Mouse (Mus musculus) heart, adult 9 months (tissue): ENCODE results near the gene Mobp.
A peak's percentile ranks its signal among the peaks of the same experiment; 100 is the strongest.
"Not testable (repeated sequence)": the region's sequence is repeated elsewhere in the genome, so short reads cannot be mapped to it uniquely, and the experiment has no call there.

Source experiments
- DNase-seq, 2 experiments: peaks; one replicate each; pipeline ENCODE4 v3.0.0; 2022; ENCODE audit warnings: low spot score in 2 of 2

Mobp gene

GRCm38 (mm10) chr9:120149222-120149828 lies at the start of gene Mobp:
Gene Mobp (plus strand): TSS chr9:120149707.
- no peak for DNase-seq

- DNase-seq, result no peak
Measured at GRCm38 (mm10) chr9:120101165-120101564, 48.3 kb upstream of the Mobp start.

DNA sequence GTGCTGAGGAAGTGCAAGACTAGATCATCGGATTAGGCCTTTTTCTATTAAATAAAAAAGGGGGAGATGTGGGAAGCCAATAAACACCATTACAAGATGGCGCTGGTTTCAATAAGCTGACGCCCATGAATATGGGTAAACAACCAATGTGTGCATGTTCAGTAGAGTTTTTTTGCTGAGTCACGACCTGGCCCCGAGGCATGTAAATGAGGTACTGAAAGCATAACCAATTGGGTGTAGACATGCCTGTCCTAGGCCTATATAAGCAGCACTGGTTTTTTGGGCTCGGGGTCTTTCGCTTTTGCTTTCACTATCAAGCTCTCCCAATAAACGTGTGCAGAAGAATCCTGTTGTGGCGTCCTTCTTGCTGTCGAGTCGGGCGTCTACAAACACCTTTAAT lies 40.6 kb upstream of the Mobp start:
- not testable (repeated sequence) for DNase-seq

GRCm38 (mm10) chr9:120110211-120111018 lies 39.1 kb upstream of the Mobp start, which contains the start of gene Slc25a38:
Gene Slc25a38 (plus strand): TSS chr9:120110374.
- peak; percentile 94 to 95 for DNase-seq

DNA sequence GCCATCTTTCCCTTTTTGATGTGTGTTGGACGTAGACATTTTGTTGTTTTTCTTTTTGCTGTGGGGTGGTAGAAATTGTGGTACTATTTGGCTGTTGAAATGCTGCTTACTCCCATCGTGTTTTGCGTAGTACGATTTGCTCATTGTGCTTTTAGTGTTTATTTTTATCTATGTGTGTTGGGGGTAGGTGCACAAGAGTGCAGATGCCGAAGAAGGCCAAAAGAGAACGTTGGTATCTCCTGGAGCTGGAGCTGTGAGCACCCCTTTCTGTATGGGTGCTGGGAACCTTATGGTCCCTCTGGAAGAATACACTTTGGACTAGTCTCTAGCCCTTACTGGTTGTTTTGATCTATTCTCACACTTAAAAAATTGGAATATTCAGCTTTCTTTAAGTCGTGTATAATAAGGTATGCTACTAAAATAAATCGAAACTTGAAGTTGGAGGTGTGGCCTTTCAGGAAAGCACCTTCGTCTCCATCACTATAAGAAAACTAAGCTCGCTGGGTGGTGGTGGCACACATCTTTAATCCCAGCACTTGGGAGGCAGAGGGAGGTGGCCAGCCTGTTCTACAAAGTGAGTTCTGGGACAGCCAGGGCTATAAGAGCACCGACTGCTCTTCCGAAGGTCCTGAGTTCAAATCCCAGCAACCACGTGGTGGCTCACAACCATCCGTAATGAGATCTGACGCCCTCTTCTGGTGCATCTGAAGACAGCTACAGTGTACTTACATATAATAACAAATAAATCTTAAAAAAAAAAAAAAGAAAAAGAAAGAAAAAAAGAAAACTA lies 38.2 kb upstream of the Mobp start:
- no peak for DNase-seq

GRCm38 (mm10) chr9:120112472-120112871 lies 37.0 kb upstream of the Mobp start:
- no peak for DNase-seq

- no peak for DNase-seq
Measured at GRCm38 (mm10) chr9:120113456-120113855, 36.1 kb upstream of the Mobp start.

DNA sequence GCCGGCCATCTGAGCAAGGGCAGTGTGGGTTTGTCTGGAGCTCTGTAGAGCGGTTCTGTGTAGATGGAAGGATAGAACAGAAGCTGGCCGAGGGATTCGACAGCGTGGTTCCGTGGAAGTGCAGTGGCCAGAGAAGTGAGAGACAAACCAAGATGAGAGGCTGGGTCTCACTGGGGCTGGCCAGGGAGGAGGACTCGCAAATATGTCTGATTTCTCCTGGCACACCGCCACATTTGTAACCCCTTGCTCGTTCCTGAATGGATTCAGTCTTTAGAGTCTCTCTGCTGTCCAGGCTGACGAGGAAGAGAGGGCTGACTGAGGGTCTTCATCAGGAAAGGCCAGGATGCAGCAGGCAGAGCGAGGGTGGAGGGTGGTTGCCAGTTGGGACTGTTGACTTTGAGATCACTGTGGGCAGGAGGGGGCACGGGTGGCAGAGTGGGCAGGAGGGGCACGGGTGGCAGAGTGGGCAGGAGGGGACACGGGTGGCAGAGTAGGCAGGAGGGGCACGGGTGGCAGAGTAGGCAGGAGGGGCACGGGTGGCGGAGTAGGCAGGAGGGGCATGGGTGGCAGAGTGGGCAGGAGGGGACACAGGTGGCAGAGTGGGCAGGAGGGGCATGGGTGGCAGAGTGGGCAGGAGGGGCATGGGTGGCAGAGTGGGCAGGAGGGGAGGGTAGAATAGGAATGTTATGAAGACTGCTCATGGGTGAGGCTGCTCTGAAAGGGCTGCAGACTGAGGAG lies 35.3 kb upstream of the Mobp start:
- DNase-seq, result no peak

- no peak for DNase-seq
Measured at GRCm38 (mm10) chr9:120114789-120115151, 34.7 kb upstream of the Mobp start.

DNA sequence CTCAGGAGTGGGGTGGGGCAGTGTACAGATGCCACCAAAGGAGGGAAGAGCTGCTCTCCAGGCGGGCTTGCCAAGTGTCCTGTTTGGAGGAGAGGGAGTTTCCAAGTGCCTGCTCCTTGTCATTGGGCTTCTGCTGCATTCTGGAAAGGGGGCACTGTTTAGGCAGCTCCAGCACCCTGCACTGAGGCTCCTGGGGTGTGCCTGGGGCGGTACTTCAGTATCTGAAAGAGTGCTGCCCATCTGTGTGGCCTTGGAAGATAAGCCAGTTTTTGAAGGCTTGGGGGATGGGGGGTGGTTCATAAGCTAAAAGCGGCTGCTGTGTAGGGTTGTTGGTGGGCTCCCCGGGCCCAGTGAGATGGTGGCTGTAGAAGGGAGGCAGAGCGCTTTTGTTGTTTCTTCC lies 33.9 kb upstream of the Mobp start:
- no peak for DNase-seq

GRCm38 (mm10) chr9:120116184-120116624 lies 33.3 kb upstream of the Mobp start:
- DNase-seq, result no peak

DNA sequence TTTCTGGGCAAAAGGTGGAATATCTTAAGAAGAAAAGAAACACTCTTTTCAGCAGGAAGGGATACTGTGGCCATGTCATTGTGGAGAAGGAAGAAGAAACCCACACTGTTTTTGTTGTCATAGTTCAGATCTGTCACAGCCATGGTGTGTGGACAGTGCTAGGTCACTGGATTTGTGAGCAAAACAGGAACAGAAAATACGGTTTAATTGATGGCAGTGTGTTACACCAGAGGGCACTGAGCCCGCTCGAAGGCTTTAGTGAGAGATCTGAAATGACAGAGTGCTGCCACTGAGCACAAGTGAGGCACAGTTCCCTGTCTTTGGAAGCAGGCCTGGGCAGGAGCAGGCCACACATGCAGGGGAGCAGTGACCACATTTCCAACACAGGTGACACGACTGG lies 31.3 kb upstream of the Mobp start:
- DNase-seq, result no peak

DNA sequence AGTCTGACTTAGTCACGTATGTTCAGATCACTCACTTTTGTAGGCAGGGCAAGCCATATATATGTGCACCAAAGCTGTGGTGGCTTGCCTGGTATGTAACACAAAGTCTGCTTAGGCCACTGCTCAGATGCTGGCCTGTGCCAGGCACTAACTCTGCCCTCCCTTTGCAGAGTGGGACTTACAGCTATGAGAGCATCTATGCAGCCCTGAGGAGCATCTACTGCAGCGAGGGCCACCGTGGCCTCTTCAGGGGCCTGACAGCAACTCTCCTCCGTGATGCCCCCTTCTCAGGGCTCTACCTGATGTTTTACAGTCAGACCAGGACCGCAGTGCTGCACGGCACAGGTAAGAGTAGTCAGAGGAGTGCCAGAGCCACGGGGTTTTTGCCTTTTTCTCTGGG lies 29.0 kb upstream of the Mobp start:
- DNase-seq, result no peak

DNA sequence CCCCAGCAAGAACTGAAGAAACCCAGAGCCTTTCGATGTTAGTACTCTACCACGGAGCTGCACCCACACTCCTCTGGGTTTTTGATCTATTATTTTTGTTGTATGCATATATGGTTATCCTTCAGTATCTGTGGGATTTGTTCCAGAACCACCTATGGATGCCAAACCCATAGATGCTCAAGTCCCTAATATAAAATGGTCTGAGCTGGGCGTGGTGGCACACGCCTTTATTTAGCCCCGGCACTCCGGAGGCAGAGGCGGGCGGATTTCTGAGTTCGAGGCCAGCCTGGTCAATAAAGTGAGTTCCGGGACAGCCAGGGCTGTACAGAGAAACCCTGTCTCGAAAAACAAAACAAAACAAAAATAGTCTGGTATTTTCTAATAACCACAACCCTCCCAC lies 22.6 kb upstream of the Mobp start:
- no peak for DNase-seq

DNA sequence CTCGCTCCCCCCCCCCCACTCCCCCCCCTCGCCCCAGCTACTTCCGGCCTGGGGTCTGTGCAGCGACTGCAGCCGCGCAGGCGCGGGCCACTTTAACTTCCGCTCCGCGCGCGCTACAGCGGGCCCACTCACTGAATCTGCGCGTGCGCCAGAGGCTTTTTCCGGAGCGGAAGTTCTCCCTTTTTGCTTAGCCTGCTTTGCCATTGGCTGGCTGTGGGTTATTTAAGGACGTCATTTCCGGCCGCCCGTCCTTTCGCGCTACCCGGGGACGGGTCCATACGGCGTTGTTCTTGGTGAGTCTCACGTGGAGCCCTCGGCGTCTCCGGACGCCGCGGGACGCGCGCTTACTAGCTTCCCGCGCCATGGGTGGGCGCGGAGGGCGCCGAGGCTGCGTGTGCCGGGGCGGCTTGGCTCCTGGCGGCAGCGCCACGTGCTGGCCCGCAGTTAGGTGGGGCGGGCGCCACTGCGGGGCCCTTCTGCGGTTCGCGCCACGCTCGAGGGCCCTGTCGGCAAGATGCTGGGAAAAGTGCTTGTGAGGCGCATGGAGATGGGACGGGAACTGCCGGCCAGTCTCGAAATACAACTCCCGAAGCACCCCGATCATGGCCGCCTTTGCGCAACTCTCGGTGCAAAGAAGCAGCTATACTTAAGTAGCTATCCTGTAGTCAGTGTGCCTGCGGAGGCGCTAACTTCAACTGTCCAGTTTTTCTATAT lies 21.8 kb upstream of the Mobp start, which contains the start of gene Rpsa:
Gene Rpsa, plus strand, starts transcription at position 152 of the 714 bp plus-strand sequence.
- peak; percentile 95 to 97 for DNase-seq

DNA sequence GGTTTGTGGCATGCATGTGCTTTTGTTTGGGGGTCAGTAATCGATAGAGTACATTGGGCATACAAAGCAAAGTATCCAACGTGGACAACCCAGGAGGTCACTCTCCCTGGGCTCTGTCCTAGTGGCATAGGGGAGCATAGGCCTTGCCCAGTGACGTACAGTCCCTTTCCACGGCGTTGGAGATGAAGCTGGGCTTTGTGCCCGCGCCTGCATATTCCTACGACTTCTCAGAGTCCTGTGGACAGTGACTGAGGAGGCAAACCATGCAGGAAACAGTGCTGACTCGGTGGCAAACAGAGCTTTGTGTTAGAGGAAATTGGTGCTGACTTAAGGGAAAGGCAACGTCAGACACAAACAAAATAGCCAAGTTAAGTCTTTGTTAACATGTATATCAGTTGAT lies 20.2 kb upstream of the Mobp start:
- DNase-seq, result no peak

GRCm38 (mm10) chr9:120131784-120132288 lies 17.7 kb upstream of the Mobp start:
- DNase-seq, result no peak

DNA sequence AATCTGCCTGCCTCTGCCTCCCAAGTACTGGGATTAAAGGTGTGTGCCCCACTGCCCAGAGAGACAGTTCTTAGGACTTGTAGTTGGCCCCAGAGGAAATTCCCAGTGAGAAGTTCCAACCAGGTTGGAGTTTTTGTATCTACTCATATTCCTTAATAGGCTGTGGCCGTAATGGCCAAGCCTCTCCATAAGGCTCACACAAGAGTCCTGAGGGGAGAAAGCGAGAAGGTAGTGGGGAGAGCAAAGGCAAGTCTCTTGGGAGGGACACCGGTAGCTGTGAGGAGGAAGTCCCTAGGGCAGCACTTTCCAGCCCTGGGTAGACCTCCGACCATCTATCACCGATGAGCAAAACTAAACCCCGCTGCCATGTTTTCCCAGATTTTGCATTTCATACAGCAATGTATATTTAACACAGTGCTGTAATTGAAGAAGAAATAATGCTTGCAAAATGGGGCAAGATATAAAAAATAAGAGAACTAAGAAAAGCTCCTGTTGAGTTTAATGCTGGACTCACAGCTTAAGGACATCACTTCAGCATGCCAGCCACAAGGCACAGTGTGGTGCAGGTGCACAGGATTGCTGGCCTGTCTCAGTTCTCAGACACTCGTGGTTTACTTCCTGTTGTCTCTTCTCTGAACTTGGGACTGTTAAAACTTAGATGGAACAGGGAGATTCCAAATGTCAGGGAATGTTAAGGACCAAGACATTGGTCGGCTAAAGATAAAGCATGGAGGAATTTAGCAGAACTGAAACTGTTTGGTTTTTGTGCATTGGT lies 16.3 kb upstream of the Mobp start:
- no peak for DNase-seq

DNA sequence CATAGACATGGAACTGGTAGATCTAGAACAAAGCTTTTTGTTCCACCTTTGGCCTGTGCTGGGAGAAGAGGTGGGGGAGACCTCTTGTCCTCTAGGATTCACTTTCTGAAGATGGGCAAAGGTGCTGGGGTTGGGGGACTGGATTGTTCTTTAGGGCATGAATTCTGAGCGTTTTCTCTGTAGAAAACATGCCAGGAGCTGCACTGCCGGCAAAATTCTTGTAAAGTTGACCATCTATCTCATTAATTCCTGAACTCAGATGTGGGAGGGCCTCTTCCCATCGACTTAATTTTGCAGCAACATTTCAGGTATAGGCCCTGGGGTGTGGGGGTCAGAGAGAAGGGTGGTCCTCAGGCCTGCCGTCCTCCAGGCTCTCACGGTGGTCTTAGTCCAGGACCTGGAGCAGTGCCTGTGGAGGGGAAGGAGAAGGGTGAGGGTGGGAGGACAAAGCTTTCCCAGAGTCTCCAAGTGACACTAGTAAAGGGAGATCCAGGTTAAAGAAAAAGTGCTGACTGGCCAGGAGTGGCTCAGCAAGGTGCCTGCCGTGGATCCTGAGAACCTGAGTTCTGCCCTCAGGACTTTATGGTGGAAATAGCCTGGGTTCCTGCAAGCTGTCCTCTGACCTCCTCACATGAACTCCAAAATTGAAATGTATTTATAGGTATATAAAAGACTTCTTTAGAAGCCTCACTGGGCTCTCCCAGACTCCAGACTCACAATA lies 15.6 kb upstream of the Mobp start:
- no peak for DNase-seq
